Mouse (Mus musculus) liver, embryonic 14.5 days (tissue): ENCODE data around the gene Evi2.

ENCODE experiments used
- CTCF ChIP-seq: IDR thresholded peaks from 2 replicates; pipeline ENCODE4 v1.5.1; 2016; ENCODE audit warnings: antibody characterized with exemption, low read depth, control low read depth
- EP300 ChIP-seq: IDR thresholded peaks from 2 replicates; pipeline ENCODE4 v1.6.1; 2016; ENCODE audit warnings: antibody characterized with exemption, low read depth

GRCm38 (mm10) chr11:79536293-79536692, 5.9 kb upstream of the Evi2 start:
- no peak for TF ChIP-seq EP300
- no peak for TF ChIP-seq CTCF
